Mouse (Mus musculus) erythroid progenitor cell, adult 5-6 weeks (primary cell): ENCODE results near the gene Kazald1. TPM values are rescaled to one million over a fixed set of nuclear protein-coding genes. Genes with fewer than 3 reads are reported as not detected.

Experiments used
- ATAC-seq: replicated peaks from 2 replicates; pipeline ENCODE4 v1.8.0; 2016; ENCODE audit warnings: moderate number of reproducible peaks, mild to moderate bottlenecking, moderate TSS enrichment, inconsistent platforms; ENCODE audit not compliant: poor library complexity, low FRiP score, severe bottlenecking
- total RNA-seq, 2 experiments: library from RNA; stranded (forward) in 1 of 2; stranded (reverse) in 1 of 2; fragments of 150-400 nt in 1 of 2; fragments of 186-747, 209-891 nt in 1 of 2; gene quantifications; 2 replicates each; pipeline versions ENCODE4 v1.2.3 to v1.2.4; 2015 to 2017; ENCODE audit warnings: low replicate concordance in 2 of 2

Gene Kazald1
- total RNA-seq, 2 experiments from 2014 or later, result not detected

DNA sequence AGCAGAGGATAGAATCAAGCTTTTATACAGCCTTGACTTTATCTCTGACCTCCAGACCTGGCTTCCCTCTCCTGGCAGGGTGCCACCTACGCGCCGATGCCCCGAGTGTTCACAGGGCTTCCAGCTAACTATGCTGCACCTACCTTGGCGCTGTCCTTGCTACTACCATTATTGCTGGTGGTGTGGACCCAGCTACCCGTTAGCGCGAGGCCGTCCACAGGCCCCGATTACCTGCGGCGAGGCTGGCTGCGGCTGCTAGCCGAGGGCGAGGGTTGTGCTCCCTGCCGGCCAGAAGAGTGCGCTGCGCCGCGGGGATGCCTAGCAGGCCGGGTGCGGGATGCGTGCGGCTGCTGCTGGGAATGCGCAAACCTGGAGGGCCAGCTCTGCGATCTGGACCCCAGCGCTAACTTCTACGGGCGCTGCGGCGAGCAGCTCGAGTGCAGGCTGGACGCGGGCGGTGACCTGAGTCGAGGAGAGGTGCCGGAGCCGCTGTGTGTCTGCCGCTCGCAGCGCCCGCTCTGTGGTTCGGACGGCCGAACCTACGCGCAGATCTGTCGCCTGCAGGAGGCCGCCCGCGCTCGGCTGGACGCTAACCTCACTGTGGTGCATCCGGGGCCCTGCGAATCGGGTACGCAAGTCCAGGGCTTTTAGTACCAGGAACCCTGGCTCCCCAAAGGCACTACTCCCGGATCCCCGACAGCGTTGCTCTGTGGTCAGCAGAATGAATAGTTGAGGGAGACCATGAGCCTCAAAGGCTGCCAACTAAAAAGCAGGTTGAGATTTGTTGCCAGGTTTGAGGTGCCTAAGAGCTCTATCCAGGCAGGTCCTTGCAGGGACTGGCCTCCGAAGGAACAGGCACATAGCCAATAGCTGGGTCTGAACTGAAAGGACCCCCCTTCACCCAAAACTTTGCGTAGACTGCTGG lies 1.8 kb downstream of the Kazald1 start:
- peak; percentile 47 for ATAC-seq

- ATAC-seq, result no peak
Measured at GRCm38 (mm10) chr19:45077742-45078645, 3.0 kb downstream of the Kazald1 start.

GRCm38 (mm10) chr19:45078971-45079764 lies 4.1 kb downstream of the Kazald1 start:
- no peak for ATAC-seq

DNA sequence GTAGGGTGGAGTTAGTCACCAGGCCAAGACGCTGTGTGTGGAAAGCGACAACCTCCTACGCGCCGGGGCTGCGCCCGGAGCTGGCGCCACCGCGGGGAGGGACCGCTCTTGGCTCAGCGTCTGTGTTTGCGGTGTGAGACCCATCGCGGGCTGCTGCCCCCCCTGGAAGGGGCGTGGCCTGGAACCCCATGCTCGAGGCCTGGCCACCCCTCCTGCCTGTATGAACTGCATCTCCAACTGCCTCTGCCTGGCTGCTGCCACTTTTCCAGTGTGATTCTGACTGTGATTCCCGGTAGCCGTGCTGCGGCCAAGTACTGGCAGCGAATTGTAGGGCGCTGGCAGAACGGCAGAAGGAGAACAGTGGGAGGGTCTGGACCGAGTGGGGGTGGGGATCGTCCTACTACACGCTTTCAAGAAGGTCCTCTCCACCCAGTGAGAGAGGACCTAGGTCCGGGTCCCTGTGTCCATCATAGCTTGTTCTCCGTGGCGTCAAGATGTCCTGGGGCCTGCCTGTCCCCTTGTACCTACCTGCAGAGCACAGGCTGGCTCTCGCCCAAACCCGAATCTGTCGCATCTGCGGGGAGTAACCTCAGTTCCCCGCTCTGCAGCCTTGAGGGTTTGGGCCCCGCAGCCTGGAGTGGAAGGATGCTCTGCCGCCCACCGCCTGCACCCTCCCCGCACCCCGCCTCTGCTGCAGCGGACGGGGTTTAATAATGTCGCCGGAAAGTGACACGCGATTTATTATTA lies 4.9 kb downstream of the Kazald1 start:
- ATAC-seq, result no peak

GRCm38 (mm10) chr19:45080711-45081110 lies 5.7 kb downstream of the Kazald1 start:
- no peak for ATAC-seq

DNA sequence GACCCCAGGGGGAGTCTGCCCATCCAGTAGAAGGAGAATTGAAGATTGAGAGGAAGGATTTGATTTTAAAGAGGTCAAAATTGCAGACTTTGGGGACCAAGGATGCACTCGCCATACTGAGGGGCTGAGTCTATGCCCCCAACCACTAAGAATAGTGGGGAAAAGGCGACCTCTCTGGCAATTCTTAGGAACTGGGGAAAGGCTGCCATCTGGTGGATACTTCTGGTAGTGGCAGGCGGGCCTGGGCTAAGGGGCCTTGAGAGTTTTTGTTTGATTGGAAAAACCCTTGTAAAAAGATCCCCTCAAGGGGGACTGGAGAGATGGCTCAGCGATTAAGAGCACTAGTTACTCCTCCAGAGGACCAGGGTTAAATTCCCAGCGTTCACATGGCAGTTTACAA lies 6.2 kb downstream of the Kazald1 start:
- ATAC-seq, result no peak

DNA sequence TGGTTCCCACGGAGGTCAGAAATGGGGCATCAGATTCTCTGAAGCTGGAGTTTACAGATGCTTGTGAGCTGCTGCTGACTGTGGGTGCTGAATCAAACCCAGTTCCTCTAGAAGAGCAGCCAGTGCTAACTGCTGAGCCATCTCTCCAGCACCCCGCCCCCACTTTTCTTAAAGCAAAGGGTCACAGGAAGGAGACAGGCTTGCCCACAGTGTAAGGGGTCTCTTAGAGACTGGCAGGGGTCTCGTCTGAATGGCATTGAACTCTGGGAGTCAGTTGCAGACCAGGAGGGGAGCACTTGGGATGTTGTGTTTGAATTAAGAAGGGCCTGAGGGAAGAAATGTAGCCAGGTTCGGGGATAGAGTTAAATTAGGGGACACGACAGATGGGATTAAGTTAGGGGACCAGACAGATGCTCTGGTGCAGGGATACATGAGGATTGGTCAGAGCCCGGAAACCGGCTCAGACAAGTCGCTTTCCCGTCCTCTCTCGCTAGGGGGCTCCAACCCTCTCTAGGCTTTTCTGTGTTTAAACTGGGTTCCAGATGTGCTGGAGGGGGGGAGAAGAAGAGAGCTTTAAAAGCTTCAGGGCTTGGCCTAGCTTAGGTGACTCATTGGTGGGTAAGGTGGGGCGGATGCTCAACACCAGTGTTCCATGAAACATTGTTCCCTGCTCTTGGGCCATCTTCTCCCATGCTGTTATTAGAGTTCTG lies 7.0 kb downstream of the Kazald1 start:
- ATAC-seq, result no peak

GRCm38 (mm10) chr19:45097868-45098267 lies 22.8 kb downstream of the Kazald1 start:
- no peak for ATAC-seq

GRCm38 (mm10) chr19:45100486-45101270 lies 25.6 kb downstream of the Kazald1 start:
- ATAC-seq, result no peak

DNA sequence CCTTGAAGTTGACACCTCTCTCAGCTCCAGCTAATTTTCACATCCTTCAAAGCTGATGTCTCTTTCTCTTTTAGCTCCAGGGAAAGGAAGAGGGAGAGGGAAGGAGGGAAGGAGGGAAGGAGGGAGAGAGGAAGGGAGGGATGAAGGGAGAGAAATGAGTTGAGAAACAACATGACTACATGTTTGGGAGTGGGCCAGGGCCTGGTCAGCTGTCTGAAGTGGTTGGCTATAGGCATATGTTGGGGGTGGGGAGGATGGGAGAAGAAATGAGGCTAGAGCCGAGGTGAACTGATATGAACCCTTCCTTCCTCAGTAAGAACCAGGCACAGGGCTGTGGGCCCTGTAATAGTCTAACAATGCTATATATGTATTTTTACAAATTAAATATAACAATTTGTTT lies 30.6 kb downstream of the Kazald1 start:
- no peak for ATAC-seq

GRCm38 (mm10) chr19:45106689-45107088 lies 31.6 kb downstream of the Kazald1 start:
- no peak for ATAC-seq

DNA sequence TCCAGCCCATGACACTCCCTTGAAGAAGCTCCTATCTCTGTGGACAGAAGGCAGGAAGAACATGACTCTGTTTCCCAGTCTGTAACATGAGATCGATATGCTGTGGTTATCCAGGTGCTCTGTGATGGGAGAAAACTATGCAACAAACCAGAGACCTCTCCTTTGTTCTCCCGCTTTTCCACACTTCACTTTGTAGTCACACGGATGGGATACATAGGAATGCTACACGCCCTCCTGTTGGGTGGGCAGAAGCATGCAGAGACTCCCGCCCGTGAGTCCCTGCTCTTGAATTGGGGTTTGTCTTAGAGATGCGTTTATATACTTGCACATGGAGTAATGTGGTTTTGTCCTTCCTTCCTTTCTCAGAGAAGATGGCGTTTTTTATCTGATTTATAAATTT lies 35.6 kb downstream of the Kazald1 start:
- no peak for ATAC-seq

DNA sequence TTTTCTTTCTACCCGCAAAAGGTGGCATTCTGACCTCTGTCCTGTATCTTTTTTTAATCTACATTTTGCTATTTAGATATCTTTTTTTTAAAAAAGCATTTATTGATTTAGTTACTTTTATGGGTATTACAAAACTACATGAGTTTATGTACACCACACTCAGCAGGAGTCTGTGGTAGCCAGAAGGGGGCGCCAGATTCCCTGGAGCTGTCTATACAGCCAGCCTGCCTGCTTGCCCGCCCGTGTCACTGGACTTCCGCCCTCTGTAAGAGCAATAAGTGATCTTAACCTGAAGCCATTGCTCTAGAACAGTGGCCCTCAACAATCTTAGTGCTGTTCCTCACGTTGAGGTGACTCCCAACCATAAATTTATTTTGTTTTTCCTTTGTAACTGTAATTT lies 37.4 kb downstream of the Kazald1 start:
- no peak for ATAC-seq

- no peak for ATAC-seq
Measured at GRCm38 (mm10) chr19:45113791-45114460, 38.9 kb downstream of the Kazald1 start.

DNA sequence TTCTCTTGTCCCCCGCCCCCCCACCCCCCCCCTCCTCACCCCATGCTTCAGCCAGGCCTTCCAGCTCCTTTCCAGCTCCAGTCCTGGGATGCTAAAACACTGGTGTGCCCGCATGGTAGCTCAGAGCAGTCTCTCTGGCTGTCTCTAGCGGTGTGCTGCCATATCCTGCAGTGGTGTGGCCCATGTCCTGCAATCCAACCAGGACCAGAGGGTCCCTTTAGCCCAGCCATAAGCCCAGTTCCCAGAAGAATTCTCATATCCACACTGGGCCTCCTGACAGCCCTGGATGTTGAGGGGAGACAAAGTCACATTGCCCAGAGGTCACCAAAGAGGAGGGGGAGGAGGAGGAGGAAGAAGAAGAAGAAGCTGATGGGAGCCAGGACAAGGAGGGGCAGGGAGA lies 39.7 kb downstream of the Kazald1 start:
- no peak for ATAC-seq

DNA sequence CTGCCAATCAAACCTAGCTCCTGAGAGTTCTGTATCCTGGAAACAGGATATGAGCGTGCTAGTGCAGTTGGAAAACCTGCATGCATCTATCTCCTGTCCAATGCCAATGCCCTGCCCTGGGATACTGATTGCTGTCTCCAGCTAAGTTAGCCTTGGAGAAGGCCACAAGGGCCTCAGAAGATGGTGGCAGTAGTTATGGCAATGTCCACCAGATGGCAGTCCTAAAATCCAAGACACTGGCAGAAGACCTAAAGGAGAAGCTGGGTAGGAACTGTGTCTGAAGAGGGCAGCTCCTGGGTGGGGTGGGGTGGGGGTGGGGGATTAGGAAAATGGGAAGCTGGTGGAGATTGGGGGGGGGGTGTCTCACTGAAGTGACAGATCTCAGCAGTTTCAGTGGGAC lies 41.8 kb downstream of the Kazald1 start:
- no peak for ATAC-seq
